Mouse (Mus musculus) small intestine, adult 2 months (tissue): Measurements from ENCODE around the gene Foxp1.

Experiments
- CTCF ChIP-seq: fragments of 200-500 bp; IDR thresholded peaks from 2 replicates; pipeline ENCODE4 v1.5.1; 2012; ENCODE audit warnings: low read depth, mild to moderate bottlenecking, control low read depth, inconsistent platforms, low read length, moderate library complexity, mixed read lengths; ENCODE audit not compliant: insufficient replicate concordance, insufficient read length; ENCODE audit errors: extremely low read depth
- POLR2A ChIP-seq: fragments of 200-500 bp; IDR thresholded peaks from 2 replicates; pipeline ENCODE4 v1.6.1; 2012; ENCODE audit warnings: low read depth, mild to moderate bottlenecking, control low read depth, inconsistent platforms, low read length, moderate library complexity

GRCm38 (mm10) chr6:99171901-99172588 lies 350.5 kb downstream of the Foxp1 start:
- TF ChIP-seq CTCF (no peak), POLR2A (no peak)
